Mouse (Mus musculus): ENCODE data around the gene Ppp1r3d. TPM values are rescaled to one million over a fixed set of nuclear protein-coding genes. Genes with fewer than 3 reads are reported as not detected.

Ppp1r3d gene
- polyA plus RNA-seq, 1 experiment from 2014 or later: 1.9 TPM

GRCm38 (mm10) chr2:178413081-178413480, 1.2 kb downstream of the Ppp1r3d start:
- no peak for ATAC-seq (replicated peaks)
- 67% methylated on average over 13 of the region's 13 CpGs for WGBS

GRCm38 (mm10) chr2:178412598-178412997, 1.7 kb downstream of the Ppp1r3d start:
- Histone ChIP-seq H3K36me3 (no peaks in the 10 kb centered on the region), H3K9me3 (no peaks in the 10 kb centered on the region), H3K4me1 (peaks cover 21% of the 10 kb centered on the region), H3K4me2 (replicated peaks) (no peak overlapping the region; the same call in 1 of the 2 replicates), H3K9ac (replicated peaks) (no peak overlapping the region), H3K27ac (replicated peaks) (no peak overlapping the region), H3K27me3 (0 out of 2 replicates have a peak, but pooled peaks cover 13% of the 10 kb centered on the region), H3K4me3 (no peak overlapping the region)
- 76% methylated on average over 6 of the region's 6 CpGs for WGBS
- no peak for ATAC-seq (replicated peaks)

More at GRCm38 (mm10) chr2:178413081-178413480, 1.2 kb downstream of the Ppp1r3d start:
- peak overlapping the region; percentile 100 for H3K4me2 ChIP-seq (replicated peaks)
- H3K9ac ChIP-seq (replicated peaks): no peak overlapping the region
- H3K27ac ChIP-seq (replicated peaks): no peak overlapping the region
- H3K36me3 ChIP-seq: no peaks in the 10 kb centered on the region
- H3K4me3 ChIP-seq: peak overlapping the region; percentile 76
- no peaks in the 10 kb centered on the region for H3K9me3 ChIP-seq
- H3K27me3 ChIP-seq: 0 out of 2 replicates have a peak, but pooled peaks cover 13% of the 10 kb centered on the region
- peaks cover 21% of the 10 kb centered on the region for H3K4me1 ChIP-seq

GRCm38 (mm10) chr2:178410286-178410685, 4.0 kb downstream of the Ppp1r3d start:
- H3K4me3 ChIP-seq: no peak overlapping the region
- no peaks in the 10 kb centered on the region for H3K36me3 ChIP-seq
- H3K27ac ChIP-seq (replicated peaks): no peak overlapping the region
- H3K9ac ChIP-seq (replicated peaks): no peak overlapping the region
- no peak for ATAC-seq (replicated peaks)
- H3K9me3 ChIP-seq: no peaks in the 10 kb centered on the region
- H3K27me3 ChIP-seq: 0 out of 2 replicates have a peak, but pooled peaks cover 13% of the 10 kb centered on the region
- H3K4me1 ChIP-seq: peaks cover 19% of the 10 kb centered on the region
- H3K4me2 ChIP-seq (replicated peaks): no peak overlapping the region
- WGBS: 85% methylated on average over 6 of the region's 6 CpGs

- Histone ChIP-seq H3K36me3 (no peaks in the 10 kb centered on the region), H3K4me1 (peaks cover 11% of the 10 kb centered on the region), H3K9ac (replicated peaks) (no peak overlapping the region), H3K27ac (replicated peaks) (no peak overlapping the region), H3K27me3 (0 out of 2 replicates have a peak, but pooled peaks cover 13% of the 10 kb centered on the region), H3K4me2 (replicated peaks) (no peak overlapping the region), H3K9me3 (no peaks in the 10 kb centered on the region), H3K4me3 (no peak overlapping the region)
- 79% methylated on average over 1 of the region's 1 CpGs for WGBS
- no peak for ATAC-seq (replicated peaks)
These were observed 5.2 kb downstream of the Ppp1r3d start for GRCm38 (mm10) chr2:178409024-178409423.

- Histone ChIP-seq H3K4me2 (replicated peaks) (no peak within 1 kb of the TSS), H3K4me3 (no peak within 1 kb of the TSS), H3K27ac (replicated peaks) (no peak within 1 kb of the TSS), H3K9ac (replicated peaks) (no peak within 1 kb of the TSS), H3K9me3 (no peaks in the 10 kb centered on the region), H3K4me1 (no peaks in the 10 kb centered on the region), H3K36me3 (no peaks in the 10 kb centered on the region), H3K27me3 (0 out of 2 replicates have a peak, but pooled peaks cover 4% of the 10 kb centered on the region)
- ATAC-seq (replicated peaks): peak; percentile 57; the same call in 1 of the 2 replicates
- WGBS: 87% methylated on average over 52 of the region's 52 CpGs
These were observed 7.0 kb downstream of the Ppp1r3d start, which contains the start of gene Sycp2 for GRCm38 (mm10) chr2:178407053-178407815. Gene Sycp2, minus strand, starts transcription at chr2:178407685.

Other genes starting within 250 kb of the Ppp1r3d start
- 0.18 and 0.20 TPM in 2 replicates for gene Sycp2, start 6.8 kb downstream of the Ppp1r3d start, polyA plus RNA-seq (2015; fragmentation: Nextera tagmentation; extraction: Ambion mirVana)
- 4.2 and 6.1 TPM in 2 replicates for gene Fam217b, start 52 bp upstream of the Ppp1r3d start, polyA plus RNA-seq (2015; fragmentation: Nextera tagmentation; extraction: Ambion mirVana)
- 0.09 TPM in 1 of 2 replicates, not detected in the other for gene Cdh26, start 16.1 kb upstream of the Ppp1r3d start, polyA plus RNA-seq (2015; fragmentation: Nextera tagmentation; extraction: Ambion mirVana)

All from forebrain, embryonic 15.5 days (tissue).